Mouse (Mus musculus): ENCODE data around the gene Large2. TPM values are rescaled to one million over a fixed set of nuclear protein-coding genes. Genes with fewer than 3 reads are reported as not detected.

Large2 gene
- polyA plus RNA-seq, 1 experiment from 2014 or later = 12.3 TPM

DNA sequence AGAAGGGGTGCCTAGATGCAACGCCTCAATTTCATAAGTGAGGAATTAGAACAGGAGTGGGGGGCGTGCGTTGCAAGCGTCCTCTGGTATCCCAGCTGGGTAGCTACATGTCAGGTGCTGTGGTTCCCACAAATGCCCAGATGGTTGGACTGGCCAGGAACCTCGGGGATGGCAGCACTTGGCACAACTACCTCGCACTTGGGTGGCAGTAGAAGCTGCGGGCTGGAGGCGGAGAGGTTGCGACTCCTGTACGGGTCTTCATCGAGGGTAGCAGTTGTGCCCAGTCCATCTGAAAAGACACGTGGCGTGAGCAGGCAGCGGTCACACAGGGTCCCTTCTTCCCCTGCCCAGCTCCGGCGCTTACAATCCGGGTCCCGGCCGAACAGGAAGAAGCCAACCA, 4.3 kb downstream of the Large2 start:
- Histone ChIP-seq H3K27me3 (replicated peaks; ENCODE audit: control insufficient read depth, insufficient read depth, low read length) (peaks cover 10% of the 10 kb centered on the region; the same call in 1 of the 2 replicates), H3K36me3 (ENCODE audit: control insufficient read depth, insufficient read depth, low read length) (0 out of 2 replicates have a peak, but pooled peaks cover 5% of the 10 kb centered on the region), H3K4me2 (ENCODE audit: low read depth, low read length) (peak overlapping the region; percentile 88), H3K4me3 (ENCODE audit: low read length) (peak overlapping the region; percentile 60), H3K9me3 (ENCODE audit: control insufficient read depth, low read length) (no peaks in the 10 kb centered on the region), H3K27ac (ENCODE audit: low read length) (peak overlapping the region; percentile 50; the same call in 1 of the 2 replicates), H3K9ac (ENCODE audit: low read depth, low read length) (peak overlapping the region; percentile 77), H3K4me1 (ENCODE audit: control insufficient read depth, insufficient read depth, low read length) (peaks cover 36% of the 10 kb centered on the region)
- 13% methylated on average over 19 of the region's 19 CpGs for WGBS
- no peak for ATAC-seq

DNA sequence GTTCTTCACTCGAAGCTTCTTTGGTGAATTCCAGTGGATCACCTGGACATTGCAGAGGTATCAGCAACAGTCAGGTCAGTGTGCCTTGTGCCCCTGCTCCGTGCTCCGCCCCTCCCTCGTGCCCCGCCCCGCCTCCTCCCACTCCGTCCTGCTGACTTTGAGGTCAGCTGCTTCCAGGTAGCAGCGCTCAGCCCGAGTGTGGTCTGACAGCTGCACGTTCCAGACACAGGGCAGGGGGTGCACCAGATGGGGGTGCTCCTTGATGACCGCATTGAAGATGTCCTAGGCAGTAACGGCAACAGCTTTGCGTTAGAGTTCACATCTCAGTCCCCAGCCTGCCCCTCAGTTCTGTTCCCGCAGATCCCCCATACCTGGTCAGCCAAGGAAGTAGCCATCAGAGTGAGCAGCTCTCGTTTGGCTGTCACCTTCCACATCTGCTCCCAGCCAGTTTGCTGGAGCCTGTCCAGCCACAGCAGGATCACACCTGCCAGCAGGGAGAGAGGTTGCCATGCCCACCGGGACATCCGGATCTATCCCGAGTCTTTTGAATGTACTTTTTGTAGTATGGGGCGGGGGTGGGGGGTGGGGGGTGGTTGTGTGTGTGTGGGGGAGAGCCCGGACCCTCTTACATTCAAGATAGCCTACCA, 7.2 kb downstream of the Large2 start:
- Histone ChIP-seq H3K4me1 (ENCODE audit: control insufficient read depth, insufficient read depth, low read length) (peaks cover 21% of the 10 kb centered on the region), H3K9ac (ENCODE audit: low read depth, low read length) (no peak overlapping the region), H3K4me2 (ENCODE audit: low read depth, low read length) (no peak overlapping the region), H3K4me3 (ENCODE audit: low read length) (no peak overlapping the region), H3K27me3 (replicated peaks; ENCODE audit: control insufficient read depth, insufficient read depth, low read length) (peaks cover 10% of the 10 kb centered on the region; the same call in 1 of the 2 replicates), H3K9me3 (ENCODE audit: control insufficient read depth, low read length) (no peaks in the 10 kb centered on the region), H3K27ac (ENCODE audit: low read length) (no peak overlapping the region), H3K36me3 (ENCODE audit: control insufficient read depth, insufficient read depth, low read length) (0 out of 2 replicates have a peak, but pooled peaks cover 5% of the 10 kb centered on the region)
- no peak for ATAC-seq
- 34% methylated on average over 20 of the region's 20 CpGs for WGBS

DNA sequence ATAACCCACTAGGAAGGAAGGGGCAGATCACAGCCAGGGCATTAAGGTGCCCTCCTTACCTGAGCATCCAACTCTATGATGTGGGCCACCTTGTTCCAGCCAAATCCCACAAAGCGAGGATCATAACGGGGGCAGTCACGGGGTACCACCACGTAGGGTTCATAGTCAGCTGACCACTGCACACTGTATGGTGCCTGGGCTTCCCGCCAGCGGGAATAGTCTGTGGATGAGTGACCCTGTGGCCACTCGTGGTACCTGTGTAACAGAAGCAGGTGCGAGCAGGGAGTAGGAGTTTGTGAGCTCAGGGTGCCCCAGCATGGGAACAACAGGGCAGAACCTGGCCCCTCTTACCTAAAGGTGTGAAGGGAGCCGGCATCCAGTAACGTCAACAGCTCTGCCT, 9.1 kb downstream of the Large2 start:
- 0 out of 2 replicates have a peak, but pooled peaks cover 5% of the 10 kb centered on the region for H3K36me3 ChIP-seq (ENCODE audit: control insufficient read depth, insufficient read depth, low read length)
- no peak overlapping the region for H3K9ac ChIP-seq (ENCODE audit: low read depth, low read length)
- no peak overlapping the region for H3K27ac ChIP-seq (ENCODE audit: low read length)
- H3K4me2 ChIP-seq (ENCODE audit: low read depth, low read length) = no peak overlapping the region
- peaks cover 5% of the 10 kb centered on the region; the same call in 1 of the 2 replicates for H3K27me3 ChIP-seq (replicated peaks; ENCODE audit: control insufficient read depth, insufficient read depth, low read length)
- no peak overlapping the region for H3K4me3 ChIP-seq (ENCODE audit: low read length)
- 87% methylated on average over 10 of the region's 10 CpGs for WGBS
- H3K4me1 ChIP-seq (ENCODE audit: control insufficient read depth, insufficient read depth, low read length) = peaks cover 4% of the 10 kb centered on the region
- no peaks in the 10 kb centered on the region for H3K9me3 ChIP-seq (ENCODE audit: control insufficient read depth, low read length)
- ATAC-seq = no peak

DNA sequence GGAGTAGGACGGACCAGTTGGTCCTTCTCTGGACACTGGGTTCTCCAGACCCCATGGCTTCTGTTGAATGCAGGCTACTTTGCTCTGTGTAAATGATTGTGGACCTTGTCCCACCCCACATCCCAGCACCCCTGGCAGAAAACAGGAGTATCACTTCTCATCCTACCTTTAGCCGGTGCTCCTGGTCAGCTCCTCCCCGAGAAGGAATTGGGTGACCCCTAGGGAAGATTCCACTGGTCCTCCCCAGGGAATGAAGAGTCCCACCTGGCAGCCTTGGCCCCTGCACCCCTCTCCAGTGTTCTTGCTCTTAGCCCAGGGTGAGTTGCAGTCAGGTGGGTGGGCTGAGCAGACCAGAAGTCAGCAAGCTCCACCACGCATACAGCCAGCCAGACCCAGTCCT, 10.6 kb downstream of the Large2 start:
- H3K9me3 ChIP-seq (ENCODE audit: control insufficient read depth, low read length) = no peaks in the 10 kb centered on the region
- no peak overlapping the region for H3K4me2 ChIP-seq (ENCODE audit: low read depth, low read length)
- no peak for ATAC-seq
- no peak overlapping the region for H3K4me3 ChIP-seq (ENCODE audit: low read length)
- 91% methylated on average over 4 of the region's 4 CpGs for WGBS
- no peaks in the 10 kb centered on the region for H3K27me3 ChIP-seq (replicated peaks; ENCODE audit: control insufficient read depth, insufficient read depth, low read length)
- H3K36me3 ChIP-seq (ENCODE audit: control insufficient read depth, insufficient read depth, low read length) = peaks cover 13% of the 10 kb centered on the region; the same call in 1 of the 2 replicates
- no peak overlapping the region for H3K9ac ChIP-seq (ENCODE audit: low read depth, low read length)
- H3K4me1 ChIP-seq (ENCODE audit: control insufficient read depth, insufficient read depth, low read length) = 0 out of 2 replicates have a peak, but pooled peaks cover 4% of the 10 kb centered on the region
- H3K27ac ChIP-seq (ENCODE audit: low read length) = no peak overlapping the region

GRCm38 (mm10) chr2:92362571-92363228, 12.0 kb downstream of the Large2 start:
- Histone ChIP-seq H3K27me3 (replicated peaks; ENCODE audit: control insufficient read depth, insufficient read depth, low read length) (no peaks in the 10 kb centered on the region), H3K36me3 (ENCODE audit: control insufficient read depth, insufficient read depth, low read length) (peaks cover 17% of the 10 kb centered on the region; the same call in 1 of the 2 replicates), H3K4me2 (ENCODE audit: low read depth, low read length) (no peak overlapping the region), H3K27ac (ENCODE audit: low read length) (no peak overlapping the region), H3K9me3 (ENCODE audit: control insufficient read depth, low read length) (no peaks in the 10 kb centered on the region), H3K4me3 (ENCODE audit: low read length) (no peak overlapping the region), H3K4me1 (ENCODE audit: control insufficient read depth, insufficient read depth, low read length) (0 out of 2 replicates have a peak, but pooled peaks cover 4% of the 10 kb centered on the region), H3K9ac (ENCODE audit: low read depth, low read length) (no peak overlapping the region)
- WGBS = 94% methylated on average over 6 of the region's 6 CpGs
- ATAC-seq = no peak

DNA sequence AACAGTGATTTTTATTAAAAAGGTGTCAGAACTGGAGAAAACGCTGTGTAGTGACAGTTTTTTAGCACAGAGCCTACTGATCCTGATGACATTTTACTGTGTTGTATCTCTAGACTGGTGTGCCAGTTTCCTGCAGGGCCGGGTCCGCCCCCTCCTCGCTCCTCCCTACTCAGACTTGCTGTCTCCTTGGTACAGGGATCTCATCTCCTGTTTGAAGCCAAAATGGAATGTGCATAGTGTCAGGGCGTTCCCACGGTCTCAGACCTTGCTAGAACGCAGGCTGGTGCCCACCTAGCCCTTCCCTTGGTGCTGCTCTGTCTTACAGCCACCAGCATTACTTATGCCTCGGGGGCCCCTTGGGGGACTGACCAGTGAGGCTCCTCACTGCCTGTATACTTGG, 12.9 kb downstream of the Large2 start:
- Histone ChIP-seq H3K27ac (ENCODE audit: low read length) (no peak overlapping the region), H3K27me3 (replicated peaks; ENCODE audit: control insufficient read depth, insufficient read depth, low read length) (no peaks in the 10 kb centered on the region), H3K4me3 (ENCODE audit: low read length) (no peak overlapping the region), H3K4me2 (ENCODE audit: low read depth, low read length) (no peak overlapping the region), H3K4me1 (ENCODE audit: control insufficient read depth, insufficient read depth, low read length) (0 out of 2 replicates have a peak, but pooled peaks cover 4% of the 10 kb centered on the region), H3K9ac (ENCODE audit: low read depth, low read length) (no peak overlapping the region), H3K36me3 (ENCODE audit: control insufficient read depth, insufficient read depth, low read length) (peaks cover 16% of the 10 kb centered on the region; the same call in 1 of the 2 replicates), H3K9me3 (ENCODE audit: control insufficient read depth, low read length) (no peaks in the 10 kb centered on the region)
- 90% methylated on average over 8 of the region's 8 CpGs for WGBS
- ATAC-seq = no peak

GRCm38 (mm10) chr2:92360893-92361292, 13.8 kb downstream of the Large2 start:
- Histone ChIP-seq H3K9ac (ENCODE audit: low read depth, low read length) (no peak overlapping the region), H3K36me3 (ENCODE audit: control insufficient read depth, insufficient read depth, low read length) (peaks cover 12% of the 10 kb centered on the region; the same call in 1 of the 2 replicates), H3K4me1 (ENCODE audit: control insufficient read depth, insufficient read depth, low read length) (0 out of 2 replicates have a peak, but pooled peaks cover 4% of the 10 kb centered on the region), H3K4me2 (ENCODE audit: low read depth, low read length) (no peak overlapping the region), H3K27ac (ENCODE audit: low read length) (no peak overlapping the region), H3K27me3 (replicated peaks; ENCODE audit: control insufficient read depth, insufficient read depth, low read length) (no peaks in the 10 kb centered on the region), H3K4me3 (ENCODE audit: low read length) (no peak overlapping the region), H3K9me3 (ENCODE audit: control insufficient read depth, low read length) (no peaks in the 10 kb centered on the region)
- ATAC-seq = peak; percentile 87
- WGBS = 26% methylated on average over 12 of the region's 12 CpGs

DNA sequence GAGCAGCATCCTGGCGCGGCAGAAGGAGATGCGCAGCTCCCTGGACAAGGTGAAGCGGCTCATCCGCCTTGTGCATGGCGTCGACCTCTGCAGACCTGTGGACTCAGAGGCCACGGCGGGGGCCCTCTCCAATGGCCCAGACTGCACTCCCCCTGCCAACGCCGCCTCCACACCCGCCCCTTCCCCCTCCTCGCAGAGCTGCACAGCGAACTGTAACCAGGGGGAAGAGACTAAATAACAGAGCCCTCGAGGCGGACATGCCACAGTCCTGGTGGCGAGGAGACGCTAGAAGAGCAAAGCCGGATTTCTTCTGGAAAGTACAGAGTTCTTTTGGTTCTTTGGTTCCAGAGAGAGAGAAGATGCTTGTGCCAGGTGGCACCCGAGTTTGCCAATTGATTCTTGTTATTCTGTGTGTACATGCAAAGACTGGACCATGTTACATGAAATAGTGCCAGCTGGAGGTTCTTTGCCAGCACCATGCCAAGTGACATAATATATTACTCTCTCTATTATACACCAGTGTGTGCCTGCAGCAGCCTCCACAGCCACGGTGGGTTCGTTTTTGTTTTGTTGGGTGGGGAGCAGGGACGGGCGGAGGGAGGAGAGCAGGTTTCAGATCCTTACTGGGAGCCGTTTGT, 14.4 kb downstream of the Large2 start:
- WGBS = 73% methylated on average over 24 of the region's 25 CpGs
- no peak overlapping the region for H3K4me2 ChIP-seq (ENCODE audit: low read depth, low read length)
- H3K9ac ChIP-seq (ENCODE audit: low read depth, low read length) = no peak overlapping the region
- H3K36me3 ChIP-seq (ENCODE audit: control insufficient read depth, insufficient read depth, low read length) = peaks cover 12% of the 10 kb centered on the region; the same call in 1 of the 2 replicates
- H3K9me3 ChIP-seq (ENCODE audit: control insufficient read depth, low read length) = no peaks in the 10 kb centered on the region
- 0 out of 2 replicates have a peak, but pooled peaks have one; percentile 26 for ATAC-seq
- peak overlapping the region; percentile 41; the same call in 1 of the 2 replicates for H3K27ac ChIP-seq (ENCODE audit: low read length)
- 0 out of 2 replicates have a peak, but pooled peaks cover 4% of the 10 kb centered on the region for H3K4me1 ChIP-seq (ENCODE audit: control insufficient read depth, insufficient read depth, low read length)
- no peaks in the 10 kb centered on the region for H3K27me3 ChIP-seq (replicated peaks; ENCODE audit: control insufficient read depth, insufficient read depth, low read length)
- H3K4me3 ChIP-seq (ENCODE audit: low read length) = no peak overlapping the region

DNA sequence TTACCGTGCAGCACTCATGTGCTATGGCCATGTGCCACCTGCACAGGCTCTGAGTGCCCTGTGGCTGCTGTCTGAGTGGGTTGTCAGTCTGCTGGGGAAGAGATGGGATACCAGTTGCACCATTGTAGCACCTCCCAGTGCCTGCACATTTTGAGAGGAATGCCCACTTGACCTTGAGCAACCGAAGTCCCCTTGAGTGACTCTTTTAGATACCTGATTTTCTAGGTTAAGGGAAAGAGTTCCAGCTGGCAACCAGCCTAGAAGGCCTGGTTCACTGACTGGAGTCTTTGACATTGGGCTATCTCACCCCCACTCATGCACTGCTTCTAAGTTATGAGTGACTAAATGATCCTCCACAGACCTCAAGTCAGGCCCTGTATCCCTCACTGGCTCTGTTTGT, 15.4 kb downstream of the Large2 start:
- Histone ChIP-seq H3K27me3 (replicated peaks; ENCODE audit: control insufficient read depth, insufficient read depth, low read length) (no peaks in the 10 kb centered on the region), H3K4me1 (ENCODE audit: control insufficient read depth, insufficient read depth, low read length) (0 out of 2 replicates have a peak, but pooled peaks cover 4% of the 10 kb centered on the region), H3K9me3 (ENCODE audit: control insufficient read depth, low read length) (no peaks in the 10 kb centered on the region), H3K9ac (ENCODE audit: low read depth, low read length) (no peak overlapping the region), H3K36me3 (ENCODE audit: control insufficient read depth, insufficient read depth, low read length) (peaks cover 12% of the 10 kb centered on the region; the same call in 1 of the 2 replicates), H3K4me3 (ENCODE audit: low read length) (no peak overlapping the region), H3K27ac (ENCODE audit: low read length) (no peak overlapping the region), H3K4me2 (ENCODE audit: low read depth, low read length) (no peak overlapping the region)
- 83% methylated on average over 2 of the region's 2 CpGs for WGBS
- ATAC-seq = no peak
